Mouse (Mus musculus) layer of hippocampus, postnatal 14 days (tissue): ENCODE results near the gene Vav3. TPM values are rescaled to one million over a fixed set of nuclear protein-coding genes. Genes with fewer than 3 reads are reported as not detected.

Experiments used
- DNase-seq, 2 experiments: peaks; one replicate each; pipeline ENCODE4 v3.0.0; 2021 to 2022; ENCODE audit warnings: low spot score in 2 of 2, mixed read lengths in 1 of 2
- total RNA-seq, 2 experiments: library from RNA; stranded (reverse); gene quantifications; 2 replicates each; pipeline ENCODE4 v1.2.3; 2021

Vav3 gene
- total RNA-seq, 2 experiments from 2014 or later, result 8.8 to 9.0 TPM

DNA sequence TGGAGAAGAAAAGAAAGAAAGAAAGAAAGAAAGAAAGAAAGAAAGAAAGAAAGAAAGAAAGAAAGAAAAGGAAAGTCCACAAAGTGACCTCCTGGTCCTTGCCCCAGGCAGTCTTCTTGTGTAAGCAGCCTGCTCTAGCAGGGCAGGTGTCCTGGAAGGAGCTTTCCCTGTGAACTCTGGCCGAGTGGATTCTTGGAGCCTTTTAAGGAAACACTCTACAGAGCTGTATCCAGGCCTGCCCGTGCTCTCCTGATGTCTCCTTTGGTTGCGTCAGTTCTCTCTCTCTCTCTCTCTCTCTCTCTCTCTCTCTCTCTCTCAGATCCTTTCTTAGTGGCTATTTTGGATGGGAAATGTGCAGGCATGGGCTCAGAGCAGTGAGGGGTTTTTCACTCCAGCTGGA, 232.4 kb downstream of the Vav3 start:
- no peak for DNase-seq

DNA sequence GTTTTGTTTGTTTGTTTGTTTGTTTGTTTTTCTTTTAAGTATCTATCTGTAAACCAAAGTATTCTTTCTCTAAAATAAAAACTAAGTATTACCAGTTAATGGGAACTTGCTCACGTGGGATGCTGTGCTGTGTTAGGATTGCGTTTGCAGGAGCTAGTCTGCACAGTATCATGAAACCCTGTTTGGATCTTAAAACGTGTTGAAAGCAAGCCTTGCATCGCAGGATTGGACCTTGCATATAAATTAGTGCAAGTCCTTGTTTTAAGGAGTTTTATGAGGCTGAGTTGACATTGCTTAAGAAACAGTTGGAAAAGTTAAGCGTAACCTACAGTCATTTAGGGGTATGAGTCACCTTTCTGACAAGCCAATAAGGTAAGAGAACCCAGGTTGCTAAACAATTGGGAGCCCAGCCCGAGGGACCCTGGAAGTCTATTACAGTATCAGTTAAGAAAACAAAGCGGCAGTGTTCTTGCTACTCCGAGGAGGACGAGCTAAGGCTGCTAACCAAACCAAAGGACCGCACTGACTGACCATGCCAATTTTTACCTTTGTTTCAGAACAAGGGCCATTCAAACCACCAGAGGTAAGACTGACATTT, 233.2 kb downstream of the Vav3 start:
- DNase-seq, result no peak

DNA sequence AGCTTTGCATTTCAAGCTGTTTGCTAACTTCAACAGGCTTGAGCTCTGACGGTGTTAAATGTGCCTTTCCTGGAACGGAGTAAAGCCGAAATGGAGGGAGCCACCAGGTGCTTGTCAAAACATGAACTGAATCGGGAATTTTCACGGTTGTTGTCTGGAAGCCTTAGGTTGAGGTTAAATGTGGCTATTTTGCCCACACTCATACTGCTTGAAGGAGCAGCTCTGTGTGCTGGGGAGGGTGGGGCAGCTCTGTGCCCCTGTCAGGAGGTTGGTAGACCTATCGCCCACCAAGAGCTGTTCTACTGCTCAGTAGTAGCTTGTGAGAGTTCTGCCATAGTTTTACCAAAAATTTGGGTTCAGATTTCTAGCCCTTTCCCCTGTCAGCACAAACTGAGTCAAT, 233.7 kb downstream of the Vav3 start:
- no peak for DNase-seq

DNA sequence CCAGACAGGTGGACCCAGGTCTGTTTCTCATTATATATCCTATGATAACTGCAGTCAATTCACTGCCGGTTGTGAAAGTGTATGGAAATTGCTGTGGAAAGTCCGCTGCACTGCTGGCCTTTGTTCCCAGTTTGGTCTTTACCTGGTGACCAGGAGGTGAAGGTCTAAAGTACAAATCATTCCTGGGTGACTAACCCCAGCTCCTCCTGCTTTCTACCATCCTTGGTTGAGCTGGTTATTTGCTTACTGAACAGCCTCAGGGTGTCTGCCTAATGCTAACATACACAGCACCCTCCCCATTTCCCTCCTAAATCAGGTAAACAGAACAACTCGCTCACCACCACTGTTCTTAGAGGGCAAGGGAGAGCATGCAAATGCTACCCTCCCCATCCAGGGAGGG, 237.9 kb downstream of the Vav3 start:
- DNase-seq, result no peak

DNA sequence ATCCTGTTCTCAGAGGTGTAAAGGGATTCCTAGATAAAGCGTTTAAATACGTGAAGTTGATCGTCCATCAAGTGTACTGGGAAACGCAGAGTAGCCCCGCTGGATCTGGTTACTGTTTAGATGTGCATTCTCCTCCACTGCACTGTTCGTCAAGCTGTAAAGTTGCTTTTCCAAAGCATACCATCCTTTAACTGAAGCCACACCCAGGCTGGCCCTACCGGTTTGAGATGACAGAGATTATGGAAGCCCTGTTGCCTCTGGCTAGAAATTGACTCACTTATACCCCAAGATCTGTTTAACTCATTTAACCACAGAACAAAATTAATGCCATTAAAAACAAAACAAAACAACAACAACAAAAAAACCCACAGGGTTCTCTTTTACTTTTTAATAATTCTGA, 238.5 kb downstream of the Vav3 start:
- DNase-seq, result no peak

DNA sequence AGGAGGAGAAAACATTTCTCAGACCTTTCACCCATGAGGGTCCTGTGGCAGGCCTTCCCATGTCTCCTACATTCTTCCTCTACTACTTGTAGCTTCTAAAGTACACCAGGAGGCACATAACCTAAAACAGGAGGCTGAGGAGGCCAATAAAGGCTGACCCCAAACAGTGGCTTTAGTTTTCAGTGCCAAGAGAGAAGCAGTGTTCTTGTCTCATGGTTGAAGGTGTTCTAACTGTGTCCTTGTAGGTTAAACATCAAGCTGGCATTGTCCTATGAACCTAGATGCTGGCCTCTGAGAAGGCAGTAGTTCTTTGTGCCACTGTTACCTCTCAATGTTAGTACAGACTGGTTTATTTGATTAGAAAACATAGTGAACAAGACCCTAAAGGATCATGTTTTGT, 245.5 kb downstream of the Vav3 start:
- no peak for DNase-seq

DNA sequence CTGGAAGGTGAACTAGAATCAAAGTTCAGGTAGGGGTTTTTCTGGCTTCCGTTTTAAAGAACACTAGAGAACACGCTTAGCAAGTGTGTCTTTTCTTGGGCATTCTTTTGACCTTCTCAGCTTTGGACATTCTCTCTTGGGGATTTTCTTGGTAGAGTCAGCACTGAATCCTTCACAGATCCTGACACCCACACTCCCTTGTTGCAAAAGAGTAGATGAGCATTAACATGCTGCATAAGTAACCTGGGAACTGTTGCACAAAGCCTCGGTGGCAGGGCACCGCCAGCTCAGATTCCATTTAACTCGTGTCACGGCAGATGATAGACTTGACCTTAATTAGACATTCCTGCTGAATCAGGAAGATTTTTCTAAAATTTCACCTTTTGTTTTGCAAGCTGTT, 252.5 kb downstream of the Vav3 start:
- DNase-seq, result no peak

DNA sequence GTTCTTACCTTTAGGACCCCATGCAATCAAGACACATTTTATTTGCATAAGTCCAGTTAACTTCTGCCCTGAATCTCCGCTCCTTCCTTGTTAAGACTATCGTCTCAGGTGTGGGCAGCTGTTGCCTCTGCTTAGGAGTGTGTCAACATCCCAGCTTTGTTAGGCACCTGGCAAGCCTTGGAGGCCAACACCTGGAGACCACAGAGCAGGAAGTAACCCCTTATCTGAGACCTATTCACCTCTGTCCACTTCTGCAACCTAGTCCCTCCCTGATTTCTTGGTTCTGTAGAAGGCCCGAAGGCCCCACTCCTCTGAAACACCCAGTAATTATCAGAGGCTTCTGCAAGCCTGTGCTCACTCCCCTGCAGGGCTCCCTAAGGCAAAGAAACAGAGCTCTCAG, 255.6 kb downstream of the Vav3 start:
- DNase-seq, result no peak

DNA sequence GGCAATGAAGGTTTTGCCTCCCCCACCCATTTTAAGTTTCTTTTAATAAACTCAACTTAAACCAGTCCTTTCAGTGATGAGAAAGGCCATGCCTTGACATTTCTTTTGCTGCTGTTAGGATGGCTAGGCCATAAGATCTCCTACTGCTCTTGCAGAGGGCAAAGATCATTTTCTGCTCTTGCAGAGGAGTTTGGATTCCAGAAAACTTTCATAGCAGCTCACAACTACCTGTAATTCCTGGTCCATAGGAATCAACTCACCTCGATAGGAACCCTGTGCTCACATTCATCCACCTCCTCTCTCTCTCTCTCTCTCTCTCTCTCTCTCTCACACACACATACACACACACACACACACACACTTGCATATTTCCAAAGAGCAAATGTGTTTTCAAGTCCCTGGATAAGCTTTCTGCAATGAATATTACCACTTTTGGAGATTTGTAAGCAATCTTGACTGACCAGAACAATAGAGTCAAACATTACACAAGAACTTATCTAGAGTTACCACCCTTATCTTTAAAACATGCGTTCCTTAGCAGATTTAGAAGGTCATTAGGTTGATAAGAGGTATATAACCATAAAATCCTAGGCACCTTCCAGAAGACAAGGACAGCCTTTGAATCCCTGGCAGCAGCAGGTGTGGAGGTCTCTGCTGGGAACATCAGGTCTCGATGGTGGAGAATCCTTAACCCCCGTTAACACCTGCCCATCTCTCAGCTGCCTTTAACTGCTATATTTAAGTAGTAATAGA, 260.4 kb downstream of the Vav3 start:
- no peak for DNase-seq

DNA sequence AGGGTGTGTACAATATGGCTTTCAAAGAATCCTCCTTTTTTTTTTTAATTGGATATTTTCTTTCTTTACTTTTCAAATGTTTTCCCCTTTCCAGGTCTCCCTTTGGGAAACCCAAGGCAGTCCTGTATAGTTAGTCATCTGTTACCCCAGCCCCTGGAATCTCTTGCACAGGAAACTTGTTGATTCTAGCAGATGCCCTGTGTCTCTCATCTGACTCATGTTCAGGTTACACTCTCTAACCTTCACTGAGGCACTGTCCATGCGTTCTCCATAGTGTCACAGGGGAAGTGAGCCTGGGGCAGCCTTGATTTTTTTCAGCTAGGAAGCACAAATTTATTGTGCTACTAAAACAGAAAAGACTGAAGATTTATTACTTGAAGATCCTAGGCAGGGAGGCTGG, 262.3 kb downstream of the Vav3 start:
- DNase-seq, result no peak

DNA sequence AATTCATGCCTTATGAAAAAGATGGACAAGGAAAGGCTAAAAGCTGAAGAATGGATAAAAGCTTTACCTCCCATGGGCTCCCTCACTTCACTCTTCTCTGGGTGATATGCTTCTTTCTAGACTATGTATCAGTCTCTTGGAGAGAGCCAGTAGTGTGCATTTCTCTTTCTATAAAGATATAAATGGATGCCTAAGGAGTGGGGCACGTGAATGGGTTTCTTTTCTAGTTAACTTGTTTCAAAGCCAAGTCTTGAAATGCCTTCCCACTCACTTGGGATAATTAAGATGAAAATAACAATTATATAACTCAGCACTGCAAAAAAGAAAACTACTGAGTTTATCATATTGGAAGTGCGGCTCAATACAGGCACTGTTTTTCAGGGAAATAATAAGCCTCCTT, 265.7 kb downstream of the Vav3 start:
- DNase-seq, result no peak

DNA sequence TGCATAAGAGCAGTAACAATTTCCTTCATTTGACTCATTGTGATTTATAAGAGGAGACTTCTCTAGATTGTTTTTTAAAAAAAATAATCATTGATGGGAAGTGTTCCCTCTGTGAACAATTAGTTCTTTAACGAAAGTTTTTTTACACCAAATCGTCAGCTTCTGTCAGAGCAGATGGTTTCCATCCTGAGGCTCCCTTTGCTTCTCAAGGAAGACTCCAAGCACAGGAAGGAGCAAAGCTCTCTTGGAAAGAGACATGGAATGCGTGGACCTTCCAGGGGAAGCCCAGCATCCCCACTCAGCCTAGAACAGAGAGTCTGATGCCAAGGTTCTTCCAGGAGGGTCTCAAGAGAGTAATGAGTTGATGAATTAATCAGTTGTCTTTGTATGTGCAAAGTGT, 281.3 kb downstream of the Vav3 start:
- DNase-seq, result peak in 1 of 2 experiments; percentile 57

DNA sequence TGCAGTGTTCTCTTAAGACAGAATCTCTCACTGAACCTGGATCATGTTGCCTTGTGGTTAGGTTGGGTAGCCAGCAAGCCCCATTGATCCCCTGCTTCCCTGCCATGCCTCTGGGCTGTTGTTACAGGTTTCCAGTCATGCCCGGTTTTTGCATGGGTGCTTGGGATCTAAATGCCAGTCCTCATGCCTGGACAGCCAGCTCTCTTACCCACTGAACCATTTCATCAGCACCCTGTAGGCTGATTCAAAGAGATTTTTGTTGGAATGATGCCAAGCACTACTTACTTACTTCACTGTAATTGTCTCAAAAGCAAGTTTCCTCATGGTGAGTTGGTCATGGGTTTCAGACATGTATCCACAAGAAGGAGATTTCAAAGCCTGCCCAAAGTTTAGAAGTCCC, 281.9 kb downstream of the Vav3 start:
- DNase-seq, result no peak

DNA sequence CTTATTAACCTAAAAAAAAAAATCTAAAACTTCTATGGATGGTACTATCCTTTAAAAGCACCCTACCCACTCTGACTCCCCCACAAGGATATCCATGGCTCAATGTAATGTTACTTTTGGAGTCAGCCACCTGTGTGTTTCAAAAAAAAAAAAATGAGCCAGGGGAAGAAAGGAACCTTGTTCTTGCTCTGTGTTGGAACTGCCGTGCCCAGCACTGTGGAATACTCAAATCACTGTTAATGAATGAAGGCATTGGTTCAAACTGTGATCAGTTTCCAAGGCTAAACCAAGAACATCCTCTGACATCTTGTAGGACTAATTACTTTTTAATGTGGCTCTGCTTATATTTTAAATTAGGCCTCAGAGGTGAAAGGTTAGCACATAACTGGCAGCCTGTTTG, 282.4 kb downstream of the Vav3 start:
- no peak for DNase-seq

DNA sequence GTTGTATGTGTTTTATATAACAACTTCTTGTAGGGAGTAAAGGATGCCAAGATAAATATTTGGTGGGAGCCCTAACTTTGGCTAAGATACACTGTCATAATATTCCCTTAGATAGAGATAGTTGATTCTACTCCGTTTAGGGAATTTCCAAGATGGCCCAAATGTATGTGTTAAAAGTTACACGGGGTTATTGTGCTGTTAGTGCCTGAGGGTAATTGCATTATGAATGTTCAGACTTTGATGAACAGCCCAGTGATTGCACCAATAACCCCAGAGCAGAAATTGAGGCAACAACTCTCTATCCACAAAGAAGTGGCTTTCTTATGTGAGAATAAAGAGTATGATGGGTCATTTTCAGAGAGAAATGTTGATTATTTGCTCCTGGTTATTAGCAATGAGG, 283.3 kb downstream of the Vav3 start:
- DNase-seq, result no peak

DNA sequence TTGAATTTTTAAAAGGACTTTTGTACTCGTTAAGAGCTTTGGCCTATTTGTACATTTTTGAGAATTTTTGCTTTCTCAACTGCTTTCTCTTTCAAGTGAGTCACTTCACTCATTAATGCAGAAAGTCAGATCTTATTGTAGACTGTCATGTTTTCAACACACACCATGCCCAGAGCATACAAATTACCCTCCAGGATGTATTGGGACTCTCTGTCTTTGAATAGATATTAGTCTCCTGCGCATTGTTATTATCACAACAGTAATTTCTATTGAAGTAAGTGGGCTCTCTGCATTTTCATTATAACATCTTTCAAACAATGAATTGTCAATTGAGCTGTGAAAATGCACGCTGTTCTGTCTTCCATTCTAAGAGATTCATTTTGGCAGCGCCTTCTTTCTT, 295.6 kb downstream of the Vav3 start:
- no peak for DNase-seq

DNA sequence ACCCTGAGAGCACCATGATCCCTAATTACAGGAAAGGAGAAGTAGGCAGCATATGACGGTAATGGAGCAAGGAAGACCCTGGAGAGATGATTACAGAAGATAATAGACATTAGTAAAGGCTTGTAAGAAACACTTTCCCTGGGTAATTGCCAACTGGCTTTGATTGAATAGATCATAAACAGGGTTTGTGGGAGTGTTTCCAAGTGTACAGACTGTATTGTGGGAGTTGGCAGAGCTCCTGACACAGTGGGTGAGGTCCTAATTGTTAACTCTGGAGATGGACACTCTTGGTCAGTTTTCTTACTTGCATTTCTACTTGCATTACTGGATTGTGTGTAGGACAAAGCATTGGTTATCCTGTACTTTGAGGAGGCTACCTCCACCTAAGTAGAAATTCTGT, 298.9 kb downstream of the Vav3 start:
- no peak for DNase-seq

DNA sequence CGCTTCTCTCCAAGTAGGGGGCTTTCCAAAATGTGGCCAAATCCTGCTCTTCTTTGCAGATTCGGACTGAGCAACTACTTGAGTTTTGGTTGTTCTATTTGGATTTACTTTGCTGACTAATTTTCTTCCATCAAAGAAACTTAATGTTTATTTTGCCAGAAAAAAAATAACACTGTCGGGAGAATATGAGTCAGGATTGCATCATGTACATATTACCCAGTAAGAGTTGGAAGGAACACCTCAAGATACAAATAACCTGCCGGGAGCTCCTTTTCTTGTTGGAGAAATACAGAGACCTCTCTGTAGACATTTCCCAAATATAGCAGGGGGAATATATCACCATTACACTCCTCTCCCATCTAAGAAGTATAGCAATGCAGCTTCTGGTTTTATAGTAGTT, 300.3 kb downstream of the Vav3 start:
- no peak for DNase-seq

DNA sequence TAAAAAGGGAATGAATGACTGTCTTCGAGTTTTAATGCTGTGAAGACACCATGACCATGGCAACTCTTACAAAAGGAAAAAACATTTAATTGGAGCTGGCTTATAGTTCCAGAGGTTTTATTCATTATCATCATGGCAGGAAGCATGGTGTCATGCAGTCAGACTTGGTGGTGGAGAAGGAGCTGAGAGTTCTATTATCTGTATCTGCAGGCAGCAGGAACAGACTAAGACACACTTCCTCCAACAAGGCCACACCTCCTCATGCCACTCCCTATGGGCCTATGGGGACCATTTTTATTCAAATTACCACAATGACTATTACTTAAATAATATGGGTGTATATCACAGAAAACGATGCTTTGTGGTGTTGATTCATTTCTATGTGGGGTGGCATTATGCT, 307.8 kb downstream of the Vav3 start:
- DNase-seq, result no peak

DNA sequence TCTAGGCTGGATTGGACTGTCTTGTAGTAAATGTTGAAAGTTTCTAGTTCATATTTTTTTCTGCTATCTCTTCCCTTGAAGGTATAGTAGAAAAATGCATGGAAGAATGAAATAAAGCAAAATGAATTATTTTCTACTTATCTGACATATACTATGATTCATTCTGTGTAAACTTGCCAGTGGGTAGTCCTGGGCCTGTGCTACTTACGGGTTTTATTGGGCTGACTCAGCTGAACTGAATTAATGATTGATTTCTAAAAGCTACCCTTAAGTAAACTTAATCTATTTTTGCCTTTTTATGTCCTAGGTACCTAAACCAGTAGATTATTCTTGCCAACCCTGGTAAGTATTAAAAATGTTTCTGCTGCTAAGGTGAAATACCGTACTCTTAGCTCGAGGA, 311.0 kb downstream of the Vav3 start:
- DNase-seq, result no peak

DNA sequence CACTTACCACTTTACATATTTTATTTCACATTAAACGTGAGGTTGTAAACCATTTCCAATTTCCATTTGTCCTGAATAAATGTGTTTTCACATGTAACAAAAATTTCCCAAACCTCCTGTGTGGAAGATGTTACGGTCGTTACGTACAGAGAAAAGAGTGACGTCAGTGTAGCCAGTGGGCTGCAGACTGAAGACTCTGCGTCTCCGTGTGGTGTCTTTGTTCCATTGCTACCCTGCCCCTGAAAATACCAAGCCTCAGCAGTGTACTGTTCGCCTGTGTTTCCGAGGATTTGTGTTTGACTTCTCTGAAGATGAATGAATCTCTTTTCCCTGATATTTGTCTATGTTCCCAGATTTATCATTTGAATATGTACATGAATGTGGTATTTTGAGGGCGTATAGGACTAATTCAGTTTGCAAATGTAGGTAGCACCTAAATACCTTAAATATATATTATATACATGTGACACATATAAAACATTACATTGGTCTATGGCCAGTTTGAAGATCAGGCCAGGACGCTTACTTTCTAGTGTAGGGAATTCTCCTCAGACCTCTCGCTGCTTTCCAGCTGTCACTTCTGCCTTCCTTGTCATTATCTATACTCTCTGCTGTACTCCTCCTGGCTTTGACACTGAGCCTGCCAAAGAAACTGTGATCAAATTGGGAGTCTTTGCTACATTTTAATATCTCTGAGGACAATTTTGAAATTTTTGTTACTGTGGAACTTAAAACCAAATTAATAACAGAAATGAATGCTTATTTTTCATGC, 312.6 kb downstream of the Vav3 start:
- no peak for DNase-seq

DNA sequence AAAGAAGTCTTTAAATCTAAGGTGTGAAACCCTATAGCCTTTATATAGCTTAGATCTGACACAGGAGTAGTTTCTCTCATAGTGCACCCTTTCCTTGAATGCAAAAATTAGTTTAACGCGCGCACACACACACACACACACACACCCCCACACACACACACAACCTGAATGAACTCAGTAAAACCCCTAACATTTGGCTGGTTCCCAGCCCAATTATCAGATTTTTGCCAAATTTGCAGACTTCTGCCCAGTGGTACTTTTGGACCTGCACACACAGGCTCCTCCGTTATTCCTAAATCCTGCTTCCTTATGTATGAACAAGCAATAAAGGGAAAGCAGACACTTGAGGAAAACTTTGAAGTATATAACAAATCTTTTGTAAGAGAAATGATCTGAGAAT, 313.9 kb downstream of the Vav3 start:
- DNase-seq, result no peak

DNA sequence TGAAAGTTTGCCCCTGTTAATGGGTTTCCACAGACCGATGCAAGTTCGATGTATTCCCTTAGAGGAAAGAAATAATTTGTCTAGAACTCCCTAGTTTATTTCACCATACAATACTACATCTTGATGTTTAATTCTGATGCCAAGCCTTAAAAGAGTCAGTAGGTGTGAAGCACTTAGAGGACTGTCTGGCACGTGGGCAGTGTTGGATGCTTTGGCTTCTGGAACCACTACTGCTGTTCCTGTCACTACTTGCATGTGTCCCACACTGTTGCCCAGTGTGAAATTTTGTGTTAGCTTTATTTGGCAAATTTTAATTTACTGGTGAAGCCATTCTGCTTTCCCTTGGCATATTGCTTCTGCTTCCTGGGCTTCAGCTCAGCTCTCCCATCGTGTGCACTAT, 331.3 kb downstream of the Vav3 start:
- DNase-seq, result peak in 1 of 2 experiments; percentile 57
